Mouse (Mus musculus) heart, adult 2 months (tissue): ENCODE measurements at regions not wholly inside any gene's neighbourhood (a gene's known extent, or its start where the extent isn't known, plus 50 kb on each side); places are given as distances from the start of the nearest gene placed in this dataset.

Experiments used
- DNase-seq, 2 experiments: peaks; one replicate each; pipeline ENCODE4 v3.0.0; 2021
- H3K27ac ChIP-seq: fragments of 200-600 bp; 2 replicates; pipeline ENCODE4 v1.8.1; 2022
- H3K27me3 ChIP-seq: fragments of 200-500 bp; 2 replicates; pipeline ENCODE4 v1.6.1; 2012; ENCODE audit warnings: mild to moderate bottlenecking, low read length, inconsistent platforms, mixed read lengths; ENCODE audit not compliant: control insufficient read depth, insufficient read depth
- H3K36me3 ChIP-seq: fragments of 200-500 bp; 2 replicates; pipeline ENCODE4 v1.6.1; 2012; ENCODE audit warnings: low read length, inconsistent platforms; ENCODE audit not compliant: control insufficient read depth, insufficient read depth
- H3K4me1 ChIP-seq: fragments of 200-500 bp; 2 replicates; pipeline ENCODE4 v1.6.1; 2011; ENCODE audit warnings: low read length; ENCODE audit not compliant: control insufficient read depth, insufficient read depth
- H3K4me3 ChIP-seq: fragments of 200-600 bp; 2 replicates; pipeline ENCODE4 v1.8.1; 2022
- H3K79me2 ChIP-seq: fragments of 200-500 bp; replicated peaks from 2 replicates; pipeline ENCODE4 v1.6.1; 2012; ENCODE audit warnings: mild to moderate bottlenecking, inconsistent platforms, low read length, moderate library complexity, mixed read lengths; ENCODE audit not compliant: control insufficient read depth, insufficient read depth
- H3K9ac ChIP-seq: fragments of 200-500 bp; 2 replicates; pipeline ENCODE4 v1.6.1; 2012; ENCODE audit warnings: low read depth, mild to moderate bottlenecking, control low read depth, inconsistent platforms, low read length, mixed read lengths
- CTCF ChIP-seq: fragments of 200-600 bp; IDR thresholded peaks from 2 replicates; pipeline ENCODE4 v1.8.1; 2022; ENCODE audit warnings: antibody characterized with exemption, mild to moderate bottlenecking, moderate library complexity
- EP300 ChIP-seq: fragments of 200-500 bp; IDR thresholded peaks from 2 replicates; pipeline ENCODE4 v1.6.1; 2011; ENCODE audit warnings: low read depth, low read length, control low read depth; ENCODE audit not compliant: insufficient read depth
- POLR2A ChIP-seq: fragments of 200-500 bp; IDR thresholded peaks from 2 replicates; pipeline ENCODE4 v1.6.1; 2011; ENCODE audit warnings: mild to moderate bottlenecking, low read depth, low read length, control low read depth; ENCODE audit not compliant: insufficient read depth
- WGBS: fragments of 180-500 bp; shearing (Covaris S2); methylation state at CpG from one replicate; pipeline ENCODE4 v1.1.7; 2018; 5-methylcytosine and 5-hydroxymethylcytosine counted together
- intact Hi-C: fragments of 180-260 bp; cut with DNase I; formaldehyde crosslinking; loops from one replicate; pipeline ENCODE4 v1.15.1; 2025

GRCm38 (mm10) chr8:87228777-87229176, 243.6 kb downstream of the Cbln1 start:
- Histone ChIP-seq H3K9ac (no peak overlapping the region), H3K27ac (no peak overlapping the region), H3K4me3 (no peak overlapping the region), H3K79me2 (no peaks in the 10 kb centered on the region), H3K27me3 (no peaks in the 10 kb centered on the region), H3K4me1 (no peaks in the 10 kb centered on the region), H3K36me3 (no peaks in the 10 kb centered on the region)
- DNase-seq, result no peak
- TF ChIP-seq POLR2A, result no peak
- TF ChIP-seq EP300, result no peak
- TF ChIP-seq CTCF, result no peak
- WGBS, result 80% methylated on average over 6 of the region's 6 CpGs
- intact Hi-C loops, result no loop called here

GRCm38 (mm10) chr8:87225504-87226425, 246.6 kb downstream of the Cbln1 start:
- WGBS, result 72% methylated on average over 11 of the region's 11 CpGs
- no peak for DNase-seq
- Histone ChIP-seq H3K27ac (no peak overlapping the region), H3K79me2 (no peaks in the 10 kb centered on the region), H3K4me1 (no peaks in the 10 kb centered on the region), H3K9ac (no peak overlapping the region), H3K27me3 (no peaks in the 10 kb centered on the region), H3K36me3 (no peaks in the 10 kb centered on the region), H3K4me3 (no peak overlapping the region)
- TF ChIP-seq POLR2A (no peak), EP300 (no peak), CTCF (no peak)
- intact Hi-C loops, result no loop called here

DNA sequence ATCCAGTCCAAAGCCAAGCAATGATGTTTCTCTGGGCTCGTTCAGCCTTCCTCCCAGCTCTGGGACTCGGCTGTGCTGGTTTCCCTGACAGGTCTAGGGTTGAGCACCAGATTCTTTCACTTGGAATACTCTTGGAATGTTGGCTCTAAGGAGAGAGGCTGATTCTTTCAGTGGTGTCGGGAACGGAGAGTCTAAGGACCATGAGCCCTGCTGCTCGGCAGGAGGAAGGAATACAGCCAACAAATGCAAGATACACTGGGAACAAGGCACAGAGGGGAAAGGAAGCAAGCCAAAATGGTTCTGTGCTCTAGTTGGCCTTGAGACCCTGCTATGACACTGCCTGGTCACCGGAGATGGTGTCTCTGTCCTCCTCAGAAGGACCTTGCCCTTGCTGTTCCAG, 251.8 kb downstream of the Cbln1 start:
- WGBS, result 68% methylated on average over 6 of the region's 6 CpGs
- Histone ChIP-seq H3K27me3 (no peaks in the 10 kb centered on the region), H3K27ac (no peak overlapping the region), H3K36me3 (no peaks in the 10 kb centered on the region), H3K4me1 (no peaks in the 10 kb centered on the region), H3K79me2 (no peaks in the 10 kb centered on the region), H3K4me3 (no peak overlapping the region), H3K9ac (no peak overlapping the region)
- DNase-seq, result no peak
- no peak for TF ChIP-seq CTCF
- TF ChIP-seq EP300, result no peak
- TF ChIP-seq POLR2A, result no peak
- intact Hi-C loops, result no loop called here

DNA sequence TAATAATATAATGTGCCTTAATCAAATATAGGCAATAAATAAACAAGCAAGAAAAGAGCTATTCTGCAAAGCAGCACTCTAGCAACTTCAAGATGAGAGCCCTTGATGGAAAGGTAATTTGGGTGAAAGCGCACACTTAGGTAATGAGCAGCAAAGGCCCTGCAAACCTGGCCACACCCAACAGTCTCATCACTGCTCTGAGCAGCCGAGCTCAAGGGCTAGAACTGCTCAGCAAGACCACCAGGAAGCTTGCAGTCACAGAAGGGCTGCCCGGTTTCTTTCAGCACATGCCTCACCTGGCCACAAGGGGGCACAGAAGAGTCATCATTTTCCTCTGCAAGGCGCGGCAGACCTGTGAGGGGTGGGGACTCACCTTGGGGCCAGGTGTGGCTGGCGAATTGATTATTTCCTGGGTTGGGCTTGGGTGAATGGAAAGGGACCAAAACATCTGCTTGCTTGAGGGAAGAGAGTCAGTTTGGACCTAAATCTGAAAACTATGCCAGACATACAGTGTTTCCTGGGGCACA, 253.4 kb downstream of the Cbln1 start:
- TF ChIP-seq POLR2A, result no peak
- peak; percentile 67 for TF ChIP-seq CTCF
- no peak for TF ChIP-seq EP300
- 18% methylated on average over 6 of the region's 6 CpGs for WGBS
- H3K27ac ChIP-seq, result no peak overlapping the region
- H3K36me3 ChIP-seq, result no peaks in the 10 kb centered on the region
- no peaks in the 10 kb centered on the region for H3K4me1 ChIP-seq
- no peak for DNase-seq
- no peaks in the 10 kb centered on the region for H3K27me3 ChIP-seq
- intact Hi-C loops, result loop anchor here (10.0 kb wide), 2 partner anchors 284 to 316 kb away; no protein-coding TSS in a partner anchor
- no peak overlapping the region for H3K9ac ChIP-seq
- no peak overlapping the region for H3K4me3 ChIP-seq
- no peaks in the 10 kb centered on the region for H3K79me2 ChIP-seq

DNA sequence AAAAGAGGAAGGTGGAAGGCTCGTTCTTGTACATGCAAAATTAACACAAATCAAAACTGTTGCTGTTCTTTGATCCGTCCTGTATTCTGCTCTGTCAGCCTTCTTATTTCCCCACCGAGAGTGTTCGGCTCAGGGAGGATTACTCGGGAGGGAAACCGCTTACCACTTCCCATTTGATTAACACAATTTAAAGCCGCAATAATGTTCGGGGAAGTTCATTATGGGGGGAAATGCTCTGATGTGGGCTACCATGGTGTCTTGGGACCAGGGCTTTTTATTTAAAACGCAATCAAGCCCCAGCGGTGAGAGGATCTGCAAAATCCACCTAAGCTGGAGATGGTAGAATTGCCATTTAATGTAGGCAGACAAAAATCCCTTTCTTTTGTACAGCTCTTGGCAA, 257.4 kb downstream of the Cbln1 start:
- intact Hi-C loops, result loop anchor here (10.0 kb wide), 2 partner anchors 280 to 320 kb away; no protein-coding TSS in a partner anchor
- 75% methylated on average over 10 of the region's 10 CpGs for WGBS
- no peak overlapping the region for H3K9ac ChIP-seq
- TF ChIP-seq POLR2A (no peak), EP300 (no peak), CTCF (no peak)
- H3K4me1 ChIP-seq, result no peaks in the 10 kb centered on the region
- H3K4me3 ChIP-seq, result no peak overlapping the region
- no peaks in the 10 kb centered on the region for H3K79me2 ChIP-seq
- DNase-seq, result no peak
- H3K27me3 ChIP-seq, result no peaks in the 10 kb centered on the region; the same call in 1 of the 2 replicates
- no peaks in the 10 kb centered on the region for H3K36me3 ChIP-seq
- no peak overlapping the region for H3K27ac ChIP-seq

GRCm38 (mm10) chr8:87210546-87210945, 261.9 kb downstream of the Cbln1 start:
- TF ChIP-seq CTCF (no peak), EP300 (no peak), POLR2A (no peak)
- Histone ChIP-seq H3K4me3 (no peak overlapping the region), H3K36me3 (no peaks in the 10 kb centered on the region), H3K27me3 (no peaks in the 10 kb centered on the region; the same call in 1 of the 2 replicates), H3K79me2 (no peaks in the 10 kb centered on the region), H3K27ac (no peak overlapping the region), H3K9ac (no peak overlapping the region), H3K4me1 (no peaks in the 10 kb centered on the region)
- intact Hi-C loops, result loop anchor here (10.0 kb wide), 2 partner anchors 276 to 324 kb away; no protein-coding TSS in a partner anchor
- WGBS, result 65% methylated on average over 4 of the region's 4 CpGs
- DNase-seq, result no peak
